Mouse (Mus musculus) intestine, embryonic 14.5 days (tissue): Measurements from ENCODE around the gene Cdh23. TPM values are rescaled to one million over a fixed set of nuclear protein-coding genes. Genes with fewer than 3 reads are reported as not detected.

ENCODE experiments used
- ATAC-seq: fragments of 200-750 bp; cut with Nextera tagmentation; replicated peaks from 2 replicates; pipeline ENCODE4 v1.8.0; 2017; ENCODE audit warnings: low read depth, moderate number of reproducible peaks, moderate TSS enrichment, moderate library complexity; ENCODE audit not compliant: low FRiP score, low TSS enrichment
- DNase-seq: peaks from one replicate; pipeline ENCODE4 v3.0.0-alpha.2; 2018; ENCODE audit warnings: low spot score
- H3K27ac ChIP-seq: fragments of 300-500 bp; sonication (generic); 2 replicates; pipeline ENCODE4 v1.5.1; 2014; ENCODE audit warnings: low read depth, mild to moderate bottlenecking, control low read depth
- H3K27me3 ChIP-seq: fragments of 300-500 bp; sonication (generic); replicated peaks from 2 replicates; pipeline ENCODE4 v1.6.1; 2014; ENCODE audit warnings: low read length, control low read depth; ENCODE audit not compliant: control insufficient read depth, insufficient read depth
- H3K36me3 ChIP-seq: fragments of 300-500 bp; sonication (generic); 2 replicates; pipeline ENCODE4 v1.6.1; 2014; ENCODE audit warnings: low read length, control low read depth; ENCODE audit not compliant: control insufficient read depth, insufficient read depth
- H3K4me1 ChIP-seq: fragments of 300-500 bp; sonication (generic); replicated peaks from 2 replicates; pipeline ENCODE4 v1.6.1; 2014; ENCODE audit warnings: low read length, control low read depth, mixed read lengths; ENCODE audit not compliant: control insufficient read depth, insufficient read depth
- H3K4me2 ChIP-seq: fragments of 300-500 bp; sonication (generic); 2 replicates; pipeline ENCODE4 v1.6.1; 2014; ENCODE audit warnings: low read length
- H3K4me3 ChIP-seq: fragments of 300-500 bp; sonication (generic); 2 replicates; pipeline ENCODE4 v1.5.1; 2014; ENCODE audit warnings: low read depth, low read length, control low read depth, mixed read lengths
- H3K9ac ChIP-seq: fragments of 300-500 bp; sonication (generic); 2 replicates; pipeline ENCODE4 v1.6.1; 2014; ENCODE audit warnings: mild to moderate bottlenecking, low read length
- H3K9me3 ChIP-seq: fragments of 300-500 bp; sonication (generic); 2 replicates; pipeline ENCODE4 v1.6.1; 2016; ENCODE audit warnings: low read length, control low read depth; ENCODE audit not compliant: control insufficient read depth
- WGBS: fragments of 180-500 bp; shearing (Covaris S2); extraction: QIAGEN DNeasy Blood & Tissue Kit; methylation state at CpG from one replicate; pipeline ENCODE4 v1.1.7; 2014; 5-methylcytosine and 5-hydroxymethylcytosine counted together
- polyA plus RNA-seq: library from polyadenylated mRNA; unstranded; fragments of >200 nt; fragmentation: Nextera tagmentation; extraction: Ambion mirVana; gene quantifications from 2 replicates; pipeline ENCODE4 v1.2.1, GENCODE M21; 2014

The Cdh23 gene
- polyA plus RNA-seq, 1 experiment from 2014 or later, result 1.0 TPM

DNA sequence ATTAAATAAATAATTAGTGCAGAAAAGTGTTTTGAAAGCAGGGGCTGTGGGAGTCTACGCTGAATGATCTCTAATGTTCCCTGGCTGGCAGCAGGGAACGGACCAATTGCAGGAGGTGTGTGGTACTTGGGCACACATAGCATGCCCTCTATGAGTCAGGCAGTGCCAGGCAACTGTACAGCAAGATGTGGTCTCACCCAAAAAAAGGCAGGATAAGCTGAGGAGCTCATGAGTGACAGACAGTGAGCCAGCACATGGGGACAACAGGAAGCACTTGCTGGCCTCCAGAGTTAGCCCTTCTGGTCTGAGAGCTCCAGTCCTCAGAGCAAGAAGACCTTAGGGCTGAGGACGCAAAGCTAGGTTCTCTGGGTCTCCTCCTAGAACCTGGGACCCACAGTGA is 121.4 kb downstream of the Cdh23 start:
- 82% methylated on average over 3 of the region's 3 CpGs for WGBS
- no peak for DNase-seq
- Histone ChIP-seq H3K9ac (no peak overlapping the region), H3K4me3 (no peak overlapping the region), H3K27me3 (no peaks in the 10 kb centered on the region), H3K9me3 (0 out of 2 replicates have a peak, but pooled peaks cover under 1% of the 10 kb centered on the region), H3K4me1 (0 out of 2 replicates have a peak, but pooled peaks cover 7% of the 10 kb centered on the region), H3K36me3 (no peaks in the 10 kb centered on the region), H3K27ac (no peak overlapping the region), H3K4me2 (no peak overlapping the region)
- no peak for ATAC-seq

DNA sequence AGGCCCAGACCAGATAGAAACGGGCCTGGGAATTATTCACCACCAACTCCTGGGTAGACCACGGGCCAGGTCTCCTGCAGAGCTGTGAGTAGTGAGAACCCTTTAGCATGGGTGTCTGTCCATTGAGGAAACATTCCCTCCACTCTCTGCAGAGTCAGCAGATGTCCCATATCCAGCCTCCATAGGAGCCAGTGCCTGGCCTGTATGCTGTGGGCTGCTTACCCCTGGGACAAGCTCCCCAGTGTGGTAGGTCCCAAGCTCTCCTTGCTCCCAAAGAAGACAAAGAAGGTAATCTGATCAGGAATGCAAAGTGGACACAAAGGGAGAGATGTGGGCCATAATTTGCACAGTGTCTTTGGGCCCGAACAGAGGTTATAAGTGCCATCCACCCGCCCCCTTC is 124.8 kb downstream of the Cdh23 start:
- DNase-seq, result no peak

DNA sequence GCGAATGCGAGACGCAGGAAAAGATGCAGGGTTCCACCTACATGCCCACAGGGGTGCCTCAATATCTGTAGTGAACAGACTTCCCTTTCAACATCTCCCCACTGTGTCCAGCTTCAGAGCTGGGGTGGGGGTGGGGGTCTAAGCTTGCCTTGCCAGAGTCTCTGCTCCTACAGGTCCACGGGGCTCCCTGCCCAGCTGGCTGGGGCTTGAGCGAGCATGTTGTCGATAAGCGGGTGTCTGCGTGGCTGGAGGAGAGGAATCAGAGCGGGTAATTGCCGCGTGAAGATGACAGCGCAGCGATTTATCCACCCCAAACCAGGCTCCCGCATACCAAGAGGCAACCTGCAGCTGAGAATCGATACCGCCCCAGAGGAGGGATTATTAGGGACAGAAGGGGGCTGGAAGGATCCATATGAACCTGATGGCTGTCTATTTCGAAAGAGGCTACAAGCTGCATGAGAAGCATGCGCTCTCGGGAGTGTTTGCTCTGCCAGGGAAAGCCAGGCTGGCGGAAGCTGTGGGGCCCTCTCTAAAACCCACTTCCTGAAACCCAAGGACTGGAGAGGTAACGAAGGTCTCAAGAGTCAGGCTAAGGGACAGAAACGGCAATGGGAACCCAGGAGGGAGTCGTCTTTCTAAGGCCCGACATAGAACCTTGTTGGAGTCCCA is 129.8 kb downstream of the Cdh23 start:
- Histone ChIP-seq H3K4me3 (no peak overlapping the region), H3K4me1 (peaks cover 11% of the 10 kb centered on the region; the same call in 1 of the 2 replicates), H3K9ac (peak overlapping the region; percentile 1; the same call in 1 of the 2 replicates), H3K27me3 (no peaks in the 10 kb centered on the region), H3K27ac (no peak overlapping the region), H3K9me3 (no peaks in the 10 kb centered on the region), H3K36me3 (no peaks in the 10 kb centered on the region), H3K4me2 (peak overlapping the region; percentile 30; the same call in 1 of the 2 replicates)
- WGBS, result 36% methylated on average over 24 of the region's 24 CpGs
- no peak for DNase-seq
- no peak for ATAC-seq

More for the DNA sequence above, 124.8 kb downstream of the Cdh23 start:
- Histone ChIP-seq H3K4me3 (no peak overlapping the region), H3K9me3 (no peaks in the 10 kb centered on the region), H3K27me3 (no peaks in the 10 kb centered on the region), H3K27ac (no peak overlapping the region), H3K9ac (no peak overlapping the region), H3K36me3 (no peaks in the 10 kb centered on the region), H3K4me2 (no peak overlapping the region), H3K4me1 (0 out of 2 replicates have a peak, but pooled peaks cover 2% of the 10 kb centered on the region)
- ATAC-seq, result no peak
- 67% methylated on average over 4 of the region's 4 CpGs for WGBS

DNA sequence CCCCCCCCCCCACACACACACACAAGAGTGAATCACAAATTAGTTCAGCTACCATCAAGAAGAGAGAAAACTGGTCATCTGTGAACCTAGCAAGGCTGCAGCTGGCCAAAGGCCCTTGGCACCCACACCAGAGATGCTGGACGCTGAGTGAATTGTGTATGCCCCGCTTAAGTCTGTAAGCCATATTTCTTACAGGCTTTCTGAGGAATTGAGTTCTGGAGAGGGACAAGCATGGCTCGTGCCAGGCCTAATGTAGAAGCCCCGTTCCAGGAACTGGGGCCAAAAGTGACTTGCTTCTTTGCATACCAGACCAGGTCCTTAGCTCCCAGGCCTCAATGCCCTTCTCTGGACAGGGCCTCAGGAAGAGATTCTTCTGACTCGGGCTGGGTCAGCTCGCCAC is 132.2 kb downstream of the Cdh23 start:
- Histone ChIP-seq H3K27me3 (no peaks in the 10 kb centered on the region), H3K36me3 (no peaks in the 10 kb centered on the region), H3K4me2 (no peak overlapping the region), H3K27ac (no peak overlapping the region), H3K9me3 (no peaks in the 10 kb centered on the region), H3K4me3 (no peak overlapping the region), H3K9ac (no peak overlapping the region), H3K4me1 (peaks cover 11% of the 10 kb centered on the region; the same call in 1 of the 2 replicates)
- no peak for DNase-seq
- no peak for ATAC-seq
- 86% methylated on average over 6 of the region's 6 CpGs for WGBS

DNA sequence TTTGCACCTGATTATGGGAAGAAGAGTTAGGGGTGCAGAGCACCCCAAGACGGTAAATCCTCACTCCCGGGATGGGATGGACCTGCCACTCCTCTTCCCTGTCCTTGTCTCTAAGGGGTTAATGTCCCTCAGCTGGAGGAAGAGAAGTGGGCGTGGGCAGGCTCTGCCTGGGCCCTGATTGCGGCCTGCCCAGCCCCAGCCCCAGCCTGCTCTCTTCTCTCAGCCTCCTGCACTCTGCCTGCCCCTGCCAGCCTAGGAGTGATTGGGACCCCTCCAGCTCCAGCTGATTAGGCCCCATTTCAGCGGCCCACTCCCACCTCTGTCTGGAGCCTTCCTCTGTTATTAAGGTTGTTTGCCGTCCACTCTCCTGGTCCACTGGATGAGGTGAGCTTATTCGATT is 133.3 kb downstream of the Cdh23 start:
- H3K27me3 ChIP-seq, result no peaks in the 10 kb centered on the region
- 0 out of 2 replicates have a peak, but pooled peaks have one; percentile 66 for ATAC-seq
- WGBS, result 19% methylated on average over 7 of the region's 7 CpGs
- no peak overlapping the region for H3K9ac ChIP-seq
- 0 out of 2 replicates have a peak overlapping the region, but pooled peaks have one; percentile 18 for H3K4me2 ChIP-seq
- no peaks in the 10 kb centered on the region for H3K36me3 ChIP-seq
- no peak for DNase-seq
- peaks cover 14% of the 10 kb centered on the region; the same call in 1 of the 2 replicates for H3K4me1 ChIP-seq
- H3K4me3 ChIP-seq, result no peak overlapping the region
- H3K27ac ChIP-seq, result no peak overlapping the region
- H3K9me3 ChIP-seq, result no peaks in the 10 kb centered on the region

DNA sequence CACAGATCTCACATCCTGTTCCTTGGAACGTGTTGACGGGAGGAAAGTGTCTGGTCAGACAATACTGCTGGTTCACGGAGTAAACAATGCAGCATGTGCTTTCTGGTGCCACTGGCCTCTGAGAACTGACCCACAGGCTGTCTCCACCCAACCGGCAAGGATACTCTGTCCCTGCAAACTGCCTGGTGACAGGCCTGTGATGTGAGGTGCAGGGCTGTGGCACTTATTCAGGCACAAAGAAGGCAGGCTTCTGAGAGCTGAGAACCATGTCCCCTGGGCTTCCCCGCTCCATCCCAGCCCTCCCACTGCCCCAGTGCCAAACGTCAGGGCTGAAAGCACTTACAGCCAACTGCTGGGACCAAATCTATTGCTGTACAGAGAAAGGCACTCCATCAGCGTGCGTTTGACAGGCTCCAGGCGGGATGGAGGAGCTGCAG is 137.8 kb downstream of the Cdh23 start:
- no peak for ATAC-seq
- no peak for DNase-seq
- no peaks in the 10 kb centered on the region for H3K9me3 ChIP-seq
- H3K27ac ChIP-seq, result no peak overlapping the region
- H3K27me3 ChIP-seq, result no peaks in the 10 kb centered on the region
- H3K4me3 ChIP-seq, result no peak overlapping the region
- H3K4me1 ChIP-seq, result peaks cover 9% of the 10 kb centered on the region; the same call in 1 of the 2 replicates
- H3K4me2 ChIP-seq, result no peak overlapping the region
- H3K9ac ChIP-seq, result no peak overlapping the region
- no peaks in the 10 kb centered on the region for H3K36me3 ChIP-seq
- WGBS, result 24% methylated on average over 9 of the region's 9 CpGs

DNA sequence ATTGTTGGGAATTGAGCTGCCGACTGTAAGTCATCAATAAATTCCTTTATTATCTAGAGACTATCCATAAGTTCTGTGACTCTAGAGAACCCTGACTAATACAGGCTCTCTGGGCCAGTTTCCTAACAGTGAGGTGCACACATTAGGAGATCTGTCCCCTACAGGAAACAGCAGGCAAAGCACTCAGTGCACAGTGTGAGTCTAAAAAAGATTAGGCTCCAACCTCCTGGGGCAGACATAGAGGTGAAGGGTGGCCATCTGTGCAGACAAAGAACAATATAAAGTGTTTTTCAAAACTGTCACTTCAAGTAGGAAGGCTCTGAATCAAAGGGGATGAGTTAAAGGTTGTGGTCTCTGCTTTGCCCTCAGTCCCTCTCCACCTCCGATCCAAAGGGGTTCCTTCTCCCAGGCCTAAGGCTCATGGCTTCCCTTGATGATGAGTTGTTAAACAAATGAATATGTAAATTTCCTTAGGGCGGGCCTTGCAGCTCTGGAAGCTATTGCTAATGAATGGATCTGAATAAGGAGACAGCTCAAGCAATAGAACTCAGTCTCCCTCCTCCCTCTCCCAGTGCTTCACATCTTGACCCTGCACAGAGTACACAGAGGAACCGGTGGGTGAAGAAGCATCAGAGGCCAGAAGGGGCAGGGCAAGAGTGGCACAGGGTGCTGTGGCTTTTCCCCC is 143.2 kb downstream of the Cdh23 start:
- 67% methylated on average over 3 of the region's 4 CpGs for WGBS
- Histone ChIP-seq H3K4me1 (no peaks in the 10 kb centered on the region), H3K36me3 (no peaks in the 10 kb centered on the region), H3K9ac (no peak overlapping the region), H3K4me3 (no peak overlapping the region), H3K27me3 (no peaks in the 10 kb centered on the region), H3K27ac (no peak overlapping the region), H3K9me3 (no peaks in the 10 kb centered on the region), H3K4me2 (no peak overlapping the region)
- ATAC-seq (no peak), DNase-seq (no peak)

DNA sequence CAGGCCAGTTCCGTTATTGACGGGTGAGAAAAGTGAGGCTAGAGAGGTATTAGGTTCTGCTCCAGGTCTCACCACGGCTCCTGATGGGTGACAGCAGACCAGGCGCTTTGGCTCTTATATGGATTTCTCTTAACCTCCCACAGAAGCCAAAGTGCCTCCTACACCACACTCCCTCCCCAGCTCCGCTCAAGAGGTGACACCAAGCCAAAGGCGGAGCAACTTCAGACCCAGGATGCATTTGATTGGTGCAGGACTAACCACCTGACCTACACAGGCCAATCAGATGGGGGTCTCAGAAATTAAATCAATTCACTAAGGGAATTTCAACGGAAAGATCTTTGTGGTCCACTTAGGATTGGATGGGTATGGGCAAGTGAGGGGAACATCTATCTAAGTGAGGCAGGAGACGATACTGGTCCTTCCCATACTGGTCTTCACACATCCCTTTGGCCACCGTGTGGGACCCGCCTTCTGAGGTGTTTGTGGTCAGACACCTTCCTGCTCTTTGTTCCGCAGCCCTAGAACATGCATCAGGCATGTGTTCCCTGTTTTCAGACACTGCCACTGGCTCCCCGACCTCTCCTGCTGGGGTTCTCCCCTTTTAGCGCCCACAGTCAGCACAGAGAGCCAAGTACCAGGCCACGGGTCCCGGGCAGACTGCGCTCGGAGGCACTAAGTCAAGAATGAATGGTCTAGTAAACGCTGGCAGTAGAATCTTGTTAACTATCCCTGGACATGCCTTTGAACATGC is 157.0 kb downstream of the Cdh23 start:
- Histone ChIP-seq H3K27me3 (no peaks in the 10 kb centered on the region), H3K9me3 (no peaks in the 10 kb centered on the region), H3K36me3 (no peaks in the 10 kb centered on the region), H3K4me1 (0 out of 2 replicates have a peak, but pooled peaks cover 3% of the 10 kb centered on the region), H3K9ac (no peak overlapping the region), H3K4me2 (no peak overlapping the region), H3K4me3 (no peak overlapping the region), H3K27ac (no peak overlapping the region)
- ATAC-seq (no peak), DNase-seq (no peak)
- 68% methylated on average over 18 of the region's 18 CpGs for WGBS
